Mouse (Mus musculus) kidney, embryonic 15.5 days (tissue): ENCODE measurements around the gene Upf2. TPM values are rescaled to one million over a fixed set of nuclear protein-coding genes. Genes with fewer than 3 reads are reported as not detected.
"Not testable (repeated sequence)": the region's sequence is repeated elsewhere in the genome, so short reads cannot be mapped to it uniquely, and the experiment has no call there.

ENCODE experiments used
- ATAC-seq: fragments of 200-750 bp; cut with Nextera tagmentation; replicated peaks from 2 replicates; pipeline ENCODE4 v1.8.0; 2017; ENCODE audit warnings: moderate TSS enrichment; ENCODE audit not compliant: low FRiP score
- H3K27ac ChIP-seq: fragments of 300-500 bp; sonication (generic); 2 replicates; pipeline ENCODE4 v1.5.1; 2015; ENCODE audit warnings: mild to moderate bottlenecking, inconsistent platforms
- H3K27me3 ChIP-seq: fragments of 300-500 bp; sonication (generic); 2 replicates; pipeline ENCODE4 v1.6.1; 2015; ENCODE audit warnings: inconsistent platforms
- H3K36me3 ChIP-seq: fragments of 300-500 bp; sonication (generic); 2 replicates; pipeline ENCODE4 v1.6.1; 2015; ENCODE audit warnings: inconsistent platforms
- H3K4me1 ChIP-seq: fragments of 300-500 bp; sonication (generic); 2 replicates; pipeline ENCODE4 v1.6.1; 2015; ENCODE audit warnings: inconsistent platforms
- H3K4me2 ChIP-seq: fragments of 300-500 bp; sonication (generic); 2 replicates; pipeline ENCODE4 v1.6.1; 2015; ENCODE audit warnings: moderate library complexity, mild to moderate bottlenecking, inconsistent platforms
- H3K4me3 ChIP-seq: fragments of 300-500 bp; sonication (generic); replicated peaks from 2 replicates; pipeline ENCODE4 v1.5.1; 2015; ENCODE audit warnings: mild to moderate bottlenecking, inconsistent platforms
- H3K9ac ChIP-seq: fragments of 300-500 bp; sonication (generic); 2 replicates; pipeline ENCODE4 v1.6.1; 2015; ENCODE audit warnings: mild to moderate bottlenecking, inconsistent platforms
- H3K9me3 ChIP-seq: fragments of 300-500 bp; sonication (generic); replicated peaks from 2 replicates; pipeline ENCODE4 v1.6.1; 2016; ENCODE audit warnings: inconsistent platforms
- WGBS: fragments of 180-500 bp; shearing (Covaris S2); methylation state at CpG from one replicate; pipeline ENCODE4 v1.1.7; 2015; ENCODE audit warnings: mixed read lengths; 5-methylcytosine and 5-hydroxymethylcytosine counted together
- polyA plus RNA-seq: library from polyadenylated mRNA; unstranded; fragments of >200 nt; fragmentation: Nextera tagmentation; extraction: Ambion mirVana; gene quantifications from 2 replicates; pipeline ENCODE4 v1.2.1, GENCODE M21; 2015

Gene Upf2
- polyA plus RNA-seq, 1 experiment from 2014 or later: 11.5 TPM

GRCm38 (mm10) chr2:6074891-6075529, 123.7 kb downstream of the Upf2 start:
- H3K9me3 ChIP-seq: no peaks in the 10 kb centered on the region
- no peaks in the 10 kb centered on the region for H3K27me3 ChIP-seq
- no peak overlapping the region for H3K4me3 ChIP-seq
- H3K4me1 ChIP-seq: peaks cover 36% of the 10 kb centered on the region
- WGBS: 27% methylated on average over 10 of the region's 10 CpGs
- H3K27ac ChIP-seq: peak overlapping the region; percentile 74
- no peak overlapping the region for H3K4me2 ChIP-seq
- peak; percentile 79 for ATAC-seq
- H3K36me3 ChIP-seq: no peaks in the 10 kb centered on the region
- no peak overlapping the region for H3K9ac ChIP-seq

- H3K36me3 ChIP-seq: no peaks in the 10 kb centered on the region
- no peaks in the 10 kb centered on the region for H3K9me3 ChIP-seq
- H3K4me3 ChIP-seq: no peak overlapping the region
- H3K27me3 ChIP-seq: no peaks in the 10 kb centered on the region
- H3K4me2 ChIP-seq: no peak overlapping the region
- peak overlapping the region; percentile 74 for H3K27ac ChIP-seq
- no peak for ATAC-seq
- H3K4me1 ChIP-seq: peaks cover 36% of the 10 kb centered on the region
- H3K9ac ChIP-seq: no peak overlapping the region
- WGBS: 12% methylated on average over 1 of the region's 1 CpGs
Measured at GRCm38 (mm10) chr2:6075530-6075896, 124.2 kb downstream of the Upf2 start.

- H3K4me2 ChIP-seq: no peak overlapping the region
- no peaks in the 10 kb centered on the region for H3K9me3 ChIP-seq
- no peak overlapping the region for H3K9ac ChIP-seq
- 91% methylated on average over 1 of the region's 1 CpGs for WGBS
- no peak for ATAC-seq
- H3K36me3 ChIP-seq: no peaks in the 10 kb centered on the region
- no peak overlapping the region for H3K4me3 ChIP-seq
- H3K4me1 ChIP-seq: peaks cover 24% of the 10 kb centered on the region
- no peaks in the 10 kb centered on the region for H3K27me3 ChIP-seq
- no peak overlapping the region for H3K27ac ChIP-seq
Measured at GRCm38 (mm10) chr2:6080037-6080436, 128.8 kb downstream of the Upf2 start.

GRCm38 (mm10) chr2:6081108-6081507, 129.8 kb downstream of the Upf2 start:
- H3K36me3 ChIP-seq: no peaks in the 10 kb centered on the region
- H3K4me3 ChIP-seq: no peak overlapping the region
- H3K4me2 ChIP-seq: no peak overlapping the region
- H3K9me3 ChIP-seq: no peaks in the 10 kb centered on the region
- ATAC-seq: peak; percentile 74
- H3K27me3 ChIP-seq: no peaks in the 10 kb centered on the region
- no peak overlapping the region for H3K27ac ChIP-seq
- 18% methylated on average over 8 of the region's 8 CpGs for WGBS
- peaks cover 16% of the 10 kb centered on the region for H3K4me1 ChIP-seq
- H3K9ac ChIP-seq: no peak overlapping the region

- Histone ChIP-seq H3K9me3 (no peaks in the 10 kb centered on the region), H3K4me2 (no peak overlapping the region), H3K4me3 (no peak overlapping the region), H3K36me3 (no peaks in the 10 kb centered on the region), H3K4me1 (peaks cover 12% of the 10 kb centered on the region), H3K27ac (no peak overlapping the region), H3K9ac (no peak overlapping the region), H3K27me3 (no peaks in the 10 kb centered on the region)
- ATAC-seq: no peak
- 74% methylated on average over 6 of the region's 6 CpGs for WGBS
Measured at GRCm38 (mm10) chr2:6082615-6083014, 131.3 kb downstream of the Upf2 start.

- H3K9me3 ChIP-seq: no peaks in the 10 kb centered on the region
- no peak for ATAC-seq
- H3K36me3 ChIP-seq: no peaks in the 10 kb centered on the region
- H3K4me1 ChIP-seq: peaks cover 10% of the 10 kb centered on the region
- 92% methylated on average over 1 of the region's 1 CpGs for WGBS
- H3K27ac ChIP-seq: no peak overlapping the region
- no peak overlapping the region for H3K4me3 ChIP-seq
- no peak overlapping the region for H3K9ac ChIP-seq
- H3K4me2 ChIP-seq: no peak overlapping the region
- H3K27me3 ChIP-seq: no peaks in the 10 kb centered on the region
Measured at GRCm38 (mm10) chr2:6083696-6084095, 132.4 kb downstream of the Upf2 start.

- Histone ChIP-seq H3K27me3 (no peaks in the 10 kb centered on the region), H3K4me3 (no peak overlapping the region), H3K4me2 (no peak overlapping the region), H3K9me3 (no peaks in the 10 kb centered on the region), H3K36me3 (no peaks in the 10 kb centered on the region), H3K27ac (no peak overlapping the region), H3K9ac (no peak overlapping the region), H3K4me1 (peaks cover 8% of the 10 kb centered on the region)
- 0 out of 2 replicates have a peak, but pooled peaks have one; percentile 13 for ATAC-seq
- 75% methylated on average over 19 of the region's 19 CpGs for WGBS
Measured at GRCm38 (mm10) chr2:6085622-6086530, 134.6 kb downstream of the Upf2 start.

- H3K4me3 ChIP-seq: no peak overlapping the region
- H3K36me3 ChIP-seq: no peaks in the 10 kb centered on the region
- no peak for ATAC-seq
- H3K4me1 ChIP-seq: no peaks in the 10 kb centered on the region; the same call in 1 of the 2 replicates
- H3K4me2 ChIP-seq: no peak overlapping the region
- no peaks in the 10 kb centered on the region for H3K27me3 ChIP-seq
- WGBS: 95% methylated on average over 5 of the region's 5 CpGs
- H3K9ac ChIP-seq: no peak overlapping the region
- no peaks in the 10 kb centered on the region for H3K9me3 ChIP-seq
- no peak overlapping the region for H3K27ac ChIP-seq
Measured at GRCm38 (mm10) chr2:6087151-6087550, 135.9 kb downstream of the Upf2 start.

- H3K9me3 ChIP-seq, H3K27ac ChIP-seq, H3K27me3 ChIP-seq, H3K4me3 ChIP-seq, H3K9ac ChIP-seq, H3K36me3 ChIP-seq, ATAC-seq, H3K4me2 ChIP-seq, H3K4me1 ChIP-seq: not testable (repeated sequence)
- WGBS: 91% methylated on average over 16 of the region's 16 CpGs
Measured at GRCm38 (mm10) chr2:6089941-6090340, 138.7 kb downstream of the Upf2 start.

GRCm38 (mm10) chr2:6097113-6097716, 145.9 kb downstream of the Upf2 start:
- ATAC-seq: no peak
- Histone ChIP-seq H3K4me3 (no peak overlapping the region), H3K9me3 (no peaks in the 10 kb centered on the region), H3K36me3 (0 out of 2 replicates have a peak, but pooled peaks cover 1% of the 10 kb centered on the region), H3K9ac (no peak overlapping the region), H3K27me3 (peaks cover 40% of the 10 kb centered on the region), H3K27ac (no peak overlapping the region), H3K4me1 (peaks cover 15% of the 10 kb centered on the region), H3K4me2 (no peak overlapping the region)
- WGBS: 69% methylated on average over 7 of the region's 7 CpGs

- Histone ChIP-seq H3K27me3 (peaks cover 40% of the 10 kb centered on the region), H3K4me3 (no peak overlapping the region), H3K9me3 (no peaks in the 10 kb centered on the region), H3K36me3 (0 out of 2 replicates have a peak, but pooled peaks cover 5% of the 10 kb centered on the region), H3K4me2 (no peak overlapping the region), H3K4me1 (peaks cover 15% of the 10 kb centered on the region), H3K27ac (no peak overlapping the region), H3K9ac (no peak overlapping the region)
- whole genome bisulfite sequencing: 34% methylated on average over 6 of the region's 6 CpGs
- ATAC-seq: no peak
Measured at GRCm38 (mm10) chr2:6098924-6099323, 147.7 kb downstream of the Upf2 start.

GRCm38 (mm10) chr2:6099443-6099842, 148.2 kb downstream of the Upf2 start:
- Histone ChIP-seq H3K27me3 (peaks cover 40% of the 10 kb centered on the region), H3K4me2 (no peak overlapping the region), H3K27ac (no peak overlapping the region), H3K4me1 (peaks cover 15% of the 10 kb centered on the region), H3K9me3 (no peaks in the 10 kb centered on the region), H3K36me3 (0 out of 2 replicates have a peak, but pooled peaks cover 5% of the 10 kb centered on the region), H3K4me3 (no peak overlapping the region), H3K9ac (no peak overlapping the region)
- no peak for ATAC-seq
- 84% methylated on average over 9 of the region's 9 CpGs for WGBS
